Mouse (Mus musculus) thymus, adult 2 months (tissue): ENCODE data around the gene Fjx1.

Experiments
- CTCF ChIP-seq: fragments of 200-500 bp; IDR thresholded peaks from 2 replicates; pipeline ENCODE4 v1.5.1; 2012; ENCODE audit warnings: mild to moderate bottlenecking, control low read depth, low read length, moderate library complexity, borderline replicate concordance; ENCODE audit not compliant: control insufficient read depth, poor library complexity, insufficient read depth; ENCODE audit errors: extremely low read depth
- POLR2A ChIP-seq: fragments of 200-500 bp; IDR thresholded peaks from 2 replicates; pipeline ENCODE4 v1.6.1; 2012; ENCODE audit warnings: mild to moderate bottlenecking, low read length, control low read depth, moderate library complexity; ENCODE audit not compliant: control insufficient read depth, poor library complexity, insufficient read depth; ENCODE audit errors: extremely low read depth

DNA sequence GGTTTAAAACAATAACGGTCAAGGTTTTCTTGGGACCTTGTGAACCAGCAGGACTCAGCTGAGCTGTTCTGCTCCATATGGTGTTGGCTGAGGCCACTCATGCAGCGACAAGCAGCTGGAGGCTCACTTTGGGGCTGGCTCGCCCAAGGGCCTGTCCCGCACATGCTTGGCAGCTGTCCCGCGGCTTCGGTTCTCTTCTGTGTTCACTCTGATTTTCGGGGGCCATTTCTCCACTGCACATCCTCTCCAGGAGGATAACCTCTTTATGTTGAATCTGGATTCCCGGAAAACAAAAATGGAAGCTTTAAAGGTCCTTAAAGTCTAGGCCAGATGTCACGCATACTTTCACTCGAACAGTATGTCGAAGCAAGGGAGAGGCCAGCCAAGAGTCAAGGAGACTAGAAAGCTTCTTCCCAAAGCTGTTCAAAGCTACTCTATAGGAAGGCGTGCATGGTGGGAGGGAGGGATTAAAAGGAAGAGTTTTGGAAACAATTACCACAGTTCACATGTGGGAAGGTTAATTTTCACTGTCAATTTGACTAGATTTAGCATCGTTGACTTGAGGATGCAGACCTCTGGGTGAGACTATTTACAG lies 36.1 kb downstream of the Fjx1 start:
- TF ChIP-seq CTCF = no peak
- no peak for TF ChIP-seq POLR2A
